Mouse (Mus musculus): ENCODE data around the gene Adcy5.

GRCm38 (mm10) chr16:35300156-35300555 lies 145.5 kb downstream of the Adcy5 start:
- no peak for TF ChIP-seq CTCF (IDR thresholded peaks at IDR 0.05; ENCODE audit: borderline replicate concordance, insufficient read depth, low read depth, low read length)
- TF ChIP-seq POLR2A (IDR thresholded peaks at IDR 0.05; ENCODE audit: borderline replicate concordance, insufficient read depth, low read length): no peak
